Mouse (Mus musculus): Measurements from ENCODE around the gene Dnajc6.

DNA sequence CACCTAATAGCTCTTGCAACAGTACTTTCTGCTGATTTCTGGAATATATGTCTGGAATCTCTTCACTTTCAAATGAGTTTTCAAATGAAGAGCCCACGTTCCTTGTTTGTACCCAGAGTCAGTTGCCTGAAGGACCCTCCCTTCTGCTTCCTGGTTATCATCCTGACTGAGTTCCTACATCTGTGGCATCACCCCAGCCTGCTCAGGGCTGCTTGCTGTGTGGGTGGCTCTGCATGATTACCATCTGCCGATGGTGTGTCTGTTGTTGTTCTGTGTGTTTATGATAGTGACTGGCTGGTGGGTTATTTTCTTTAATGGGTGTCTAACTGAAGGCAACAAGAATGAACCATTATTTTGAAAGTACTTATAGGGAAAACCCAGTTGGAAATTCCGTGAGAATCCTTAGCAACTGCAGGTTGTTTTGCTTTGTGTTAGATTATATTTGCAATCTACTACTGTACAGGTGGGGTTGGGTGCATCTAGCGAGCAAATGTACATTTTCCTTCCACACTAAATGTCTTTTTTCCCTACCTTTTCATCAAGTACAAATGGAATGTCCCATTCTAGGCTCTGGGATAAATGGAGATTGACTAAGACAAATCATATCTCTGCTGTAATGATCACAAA, 158.5 kb downstream of the Dnajc6 start:
- TF ChIP-seq CTCF (IDR thresholded peaks at IDR 0.05; ENCODE audit: borderline replicate concordance, control insufficient read depth, extremely low read depth, insufficient read depth, low read length, poor library complexity) (no peak), POLR2A (IDR thresholded peaks at IDR 0.05; ENCODE audit: control insufficient read depth, extremely low read depth, insufficient read depth, low read length, poor library complexity) (no peak)
